Mouse (Mus musculus) kidney, adult 2 months (tissue): ENCODE measurements around the gene Olfr493. TPM values are rescaled to one million over a fixed set of nuclear protein-coding genes. Genes with fewer than 3 reads are reported as not detected.

Source experiments
- DNase-seq: peaks from one replicate; pipeline ENCODE4 v3.0.0; 2021
- H3K27ac ChIP-seq: fragments of 200-500 bp; 2 replicates; pipeline ENCODE4 v1.5.1; 2012; ENCODE audit warnings: low read depth, low read length, control low read depth, inconsistent platforms; ENCODE audit not compliant: insufficient read depth
- H3K27me3 ChIP-seq: fragments of 200-500 bp; replicated peaks from 2 replicates; pipeline ENCODE4 v1.6.1; 2012; ENCODE audit warnings: mild to moderate bottlenecking, moderate library complexity, low read length, inconsistent platforms; ENCODE audit not compliant: control insufficient read depth, insufficient read depth
- H3K36me3 ChIP-seq: fragments of 200-500 bp; 2 replicates; pipeline ENCODE4 v1.6.1; 2012; ENCODE audit warnings: mild to moderate bottlenecking, moderate library complexity, low read length, inconsistent platforms; ENCODE audit not compliant: control insufficient read depth, insufficient read depth
- H3K4me1 ChIP-seq: fragments of 200-500 bp; 2 replicates; pipeline ENCODE4 v1.6.1; 2011; ENCODE audit warnings: low read length; ENCODE audit not compliant: control insufficient read depth, insufficient read depth
- H3K4me3 ChIP-seq: fragments of 200-500 bp; 2 replicates; pipeline ENCODE4 v1.5.1; 2011; ENCODE audit warnings: mild to moderate bottlenecking, low read depth, low read length, control low read depth; ENCODE audit not compliant: insufficient read depth
- CTCF ChIP-seq: fragments of 200-500 bp; conservative IDR thresholded peaks from 2 replicates; pipeline ENCODE4 v1.5.1; 2011; ENCODE audit warnings: low read depth, mild to moderate bottlenecking, control low read depth, low read length, moderate library complexity, mixed read lengths; ENCODE audit not compliant: insufficient read depth, insufficient read length
- POLR2A ChIP-seq: fragments of 200-500 bp; IDR thresholded peaks from one replicate; pipeline ENCODE4 v1.6.1; 2011; ENCODE audit warnings: low read depth, low read length, control low read depth
- WGBS: fragments of 180-500 bp; shearing (Covaris S2); methylation state at CpG from one replicate; pipeline ENCODE4 v1.1.7; 2018; 5-methylcytosine and 5-hydroxymethylcytosine counted together
- polyA plus RNA-seq: library from polyadenylated mRNA; depleted of rRNA; stranded (reverse); fragments of >200 nt; gene quantifications from 2 replicates; pipeline ENCODE4 v1.2.3, GENCODE M21; 2012; rRNA removed

The Olfr493 gene
- polyA plus RNA-seq: not detected in 2 replicates

- Histone ChIP-seq H3K27me3 (no peaks in the 10 kb centered on the region), H3K4me1 (no peaks in the 10 kb centered on the region), H3K36me3 (no peaks in the 10 kb centered on the region), H3K27ac (no peak within 1 kb of the TSS), H3K4me3 (no peak within 1 kb of the TSS)
- TF ChIP-seq POLR2A (no peak), CTCF (no peak)
- WGBS: 62% methylated on average over 1 of the region's 1 CpGs
- DNase-seq: no peak
These were observed at the start of gene Olfr493 for GRCm38 (mm10) chr7:108346879-108347278. Gene Olfr493, minus strand, starts transcription at chr7:108346979.

DNA sequence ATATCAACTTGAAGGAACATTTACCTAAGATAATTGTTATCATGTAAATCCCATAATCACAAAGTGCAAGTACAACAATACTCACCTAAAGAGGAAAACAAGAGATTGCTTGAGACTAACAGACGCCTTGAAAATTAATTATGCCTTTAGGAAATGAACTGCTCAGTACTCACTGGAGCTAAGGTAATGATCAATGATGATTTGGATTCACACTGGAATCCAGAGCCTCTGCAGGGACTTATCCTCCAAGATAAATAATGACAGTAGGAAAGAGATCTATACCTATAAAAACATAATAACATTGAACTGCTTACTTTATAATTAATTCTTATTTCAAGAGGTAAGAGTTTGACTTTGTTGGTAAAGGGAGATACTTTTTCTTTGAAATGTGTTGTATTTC lies 46.1 kb upstream of the Olfr493 start, which contains the start of gene Olfr495:
TSS of gene Olfr495 (plus strand) at position 301 of the 400 bp plus-strand sequence.
- Histone ChIP-seq H3K4me1 (no peaks in the 10 kb centered on the region), H3K4me3 (no peak within 1 kb of the TSS), H3K27ac (no peak within 1 kb of the TSS), H3K27me3 (no peaks in the 10 kb centered on the region), H3K36me3 (no peaks in the 10 kb centered on the region)
- WGBS: 57% methylated on average over 1 of the region's 1 CpGs
- no peak for DNase-seq
- TF ChIP-seq CTCF: no peak

GRCm38 (mm10) chr7:108365035-108365434 lies 18.3 kb upstream of the Olfr493 start, which contains the start of gene Olfr494:
Gene Olfr494, plus strand, starts transcription at chr7:108365335.
- Histone ChIP-seq H3K36me3 (no peaks in the 10 kb centered on the region), H3K4me1 (no peaks in the 10 kb centered on the region), H3K4me3 (no peak within 1 kb of the TSS), H3K27me3 (no peaks in the 10 kb centered on the region), H3K27ac (no peak within 1 kb of the TSS)
- TF ChIP-seq POLR2A (no peak), CTCF (no peak)
- DNase-seq: no peak
- 78% methylated on average over 3 of the region's 3 CpGs for WGBS

DNA sequence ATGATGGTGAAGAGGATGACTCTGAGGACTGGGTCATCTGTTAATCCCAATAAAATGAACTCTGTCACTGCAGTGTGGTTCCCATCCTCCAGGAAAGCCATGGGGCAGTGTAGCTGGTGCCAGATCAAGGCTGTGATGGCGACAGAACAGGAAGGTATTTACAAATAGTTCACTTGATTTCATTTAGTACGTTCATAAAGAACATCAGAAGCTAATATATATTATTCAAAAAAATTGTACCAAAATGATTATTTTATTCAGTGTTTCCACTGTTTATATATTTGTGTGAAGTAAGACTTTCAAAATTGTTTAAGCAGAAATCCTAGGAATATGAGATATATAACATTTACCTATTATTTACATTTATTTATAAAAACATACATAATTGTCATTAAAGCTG lies 23.2 kb downstream of the Olfr493 start, which contains the start of gene Olfr492:
TSS of gene Olfr492 (minus strand) at position 101 of the 400 bp plus-strand sequence.
- Histone ChIP-seq H3K27me3 (no peaks in the 10 kb centered on the region), H3K4me3 (no peak within 1 kb of the TSS), H3K36me3 (no peaks in the 10 kb centered on the region), H3K27ac (no peak within 1 kb of the TSS), H3K4me1 (no peaks in the 10 kb centered on the region)
- 82% methylated on average over 2 of the region's 2 CpGs for WGBS
- DNase-seq: no peak
- TF ChIP-seq CTCF: no peak
- TF ChIP-seq POLR2A: no peak

DNA sequence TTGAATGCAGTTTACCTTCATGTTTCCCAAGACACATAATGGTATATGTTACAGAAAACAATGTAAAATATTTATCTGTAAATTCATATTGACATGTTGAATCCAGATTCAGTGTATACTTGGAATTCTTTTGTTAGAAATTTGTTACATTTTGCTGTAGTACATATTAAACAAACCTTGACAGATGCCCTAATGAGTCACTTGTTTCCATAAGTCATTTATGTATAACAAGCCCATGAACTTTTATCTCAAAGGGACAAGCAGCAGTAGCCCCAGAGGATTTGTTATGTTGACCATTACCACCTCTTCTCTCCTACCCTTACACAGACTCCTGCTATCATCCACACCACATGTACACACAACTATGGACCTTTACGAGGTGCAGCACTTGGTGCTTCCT lies 33.6 kb downstream of the Olfr493 start, which contains the start of gene Olfr491:
TSS of gene Olfr491 (plus strand) at position 301 of the 400 bp plus-strand sequence.
- DNase-seq: no peak
- Histone ChIP-seq H3K4me1 (no peaks in the 10 kb centered on the region), H3K4me3 (no peak within 1 kb of the TSS), H3K27me3 (no peaks in the 10 kb centered on the region), H3K27ac (no peak within 1 kb of the TSS), H3K36me3 (no peaks in the 10 kb centered on the region)
- TF ChIP-seq CTCF (no peak), POLR2A (no peak)
- WGBS: 71% methylated on average over 1 of the region's 1 CpGs

Other genes with a start within 250 kb of the Olfr493 start
- 0.03 TPM in 1 of 2 replicates, not detected in the other for gene Olfr482, start 249.4 kb downstream of the Olfr493 start, polyA plus RNA-seq
- not detected in 2 replicates for gene Olfr483, start 246.1 kb downstream of the Olfr493 start, polyA plus RNA-seq
- not detected in 2 replicates for gene Olfr484, start 219.5 kb downstream of the Olfr493 start, polyA plus RNA-seq
- not detected in 2 replicates for gene Olfr485, start 187.1 kb downstream of the Olfr493 start, polyA plus RNA-seq
- gene Olfr486, start 174.2 kb downstream of the Olfr493 start, polyA plus RNA-seq: not detected in 2 replicates
- not detected in 2 replicates for gene Olfr487, start 132.3 kb downstream of the Olfr493 start, polyA plus RNA-seq
- gene Olfr488, start 88.6 kb downstream of the Olfr493 start, polyA plus RNA-seq: not detected in 2 replicates
- not detected in 2 replicates for gene Olfr490, start 58.0 kb downstream of the Olfr493 start, polyA plus RNA-seq
- gene Olfr491, start 33.5 kb downstream of the Olfr493 start, polyA plus RNA-seq: not detected in 2 replicates
- gene Olfr492, start 23.3 kb downstream of the Olfr493 start, polyA plus RNA-seq: not detected in 2 replicates
- gene Olfr494, start 18.4 kb upstream of the Olfr493 start, polyA plus RNA-seq: not detected in 2 replicates
- not detected in 2 replicates for gene Olfr495, start 46.2 kb upstream of the Olfr493 start, polyA plus RNA-seq
- gene Olfr497, start 73.4 kb upstream of the Olfr493 start, polyA plus RNA-seq: not detected in 2 replicates
- gene Olfr498, start 118.3 kb upstream of the Olfr493 start, polyA plus RNA-seq: not detected in 2 replicates
- gene Olfr502, start 178.1 kb upstream of the Olfr493 start, polyA plus RNA-seq: not detected in 2 replicates
- not detected in 2 replicates for gene Olfr503, start 197.5 kb upstream of the Olfr493 start, polyA plus RNA-seq
- not detected in 2 replicates for gene Olfr504, start 218.8 kb upstream of the Olfr493 start, polyA plus RNA-seq